Mouse (Mus musculus): Measurements from ENCODE around the gene Sema5b.

- peak; percentile 92 for TF ChIP-seq CTCF (IDR thresholded peaks at IDR 0.05; ENCODE audit: low read depth)
- TF ChIP-seq EP300 (IDR thresholded peaks at IDR 0.05; ENCODE audit: low read depth): no peak
Measured at GRCm38 (mm10) chr16:35627992-35628607, 87.2 kb downstream of the Sema5b start.

Data from liver, embryonic 14.5 days (tissue).